Mouse (Mus musculus) bone marrow macrophage, adult 2 months (primary cell): ENCODE results near the gene Tpcn2. TPM values are rescaled to one million over a fixed set of nuclear protein-coding genes. Genes with fewer than 3 reads are reported as not detected.

Source experiments
- H3K27ac ChIP-seq: 2 replicates; pipeline ENCODE4 v1.5.1; 2012; ENCODE audit warnings: low read depth, low read length; ENCODE audit not compliant: insufficient read depth
- H3K4me1 ChIP-seq: 2 replicates; pipeline ENCODE4 v1.6.1; 2012; ENCODE audit warnings: low read length; ENCODE audit not compliant: control insufficient read depth, insufficient read depth
- H3K4me3 ChIP-seq: 2 replicates; pipeline ENCODE4 v1.5.1; 2012; ENCODE audit warnings: mild to moderate bottlenecking, low read length, moderate library complexity; ENCODE audit not compliant: insufficient read depth
- CTCF ChIP-seq: IDR thresholded peaks from 2 replicates; pipeline ENCODE4 v1.5.1; 2012; ENCODE audit warnings: low read depth, mild to moderate bottlenecking, low read length, moderate library complexity
- POLR2A ChIP-seq: IDR thresholded peaks from 2 replicates; pipeline ENCODE4 v1.6.1; 2012; ENCODE audit warnings: mild to moderate bottlenecking, low read depth, low read length, borderline replicate concordance
- polyA plus RNA-seq: library from polyadenylated mRNA; stranded (reverse); fragments of >200 nt; gene quantifications from 2 replicates; pipeline ENCODE4 v1.2.4, GENCODE M21; 2012; ENCODE audit not compliant: missing spikeins, insufficient read depth, insufficient read length

Gene Tpcn2
- polyA plus RNA-seq, 1 experiment: 51.0 TPM

DNA sequence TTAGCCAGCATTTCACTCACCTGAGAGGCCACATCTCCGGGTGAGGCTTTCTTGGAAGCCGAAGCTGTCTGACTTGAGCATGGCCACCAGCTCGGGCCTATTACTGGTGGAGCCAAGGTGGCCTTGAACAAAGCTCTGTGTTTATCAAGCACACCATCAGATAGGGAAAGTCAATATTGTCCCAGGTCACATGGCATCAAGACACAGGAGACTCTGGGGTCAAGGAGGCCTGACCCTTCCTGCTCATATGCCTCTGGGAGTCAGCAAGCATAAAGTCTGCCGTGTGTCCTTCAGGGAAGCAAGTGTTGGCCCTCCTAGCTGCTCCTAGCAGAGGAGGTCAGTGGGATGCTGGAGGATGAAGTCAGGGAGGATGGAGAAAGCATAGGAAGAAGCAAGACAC, 75.8 kb downstream of the Tpcn2 start, which contains the start of gene 1810010D01Rik:
Gene 1810010D01Rik (minus strand): TSS at position 114 of the 400 bp plus-strand sequence.
- Histone ChIP-seq H3K4me1 (peaks cover 18% of the 10 kb centered on the region), H3K27ac (no peak within 1 kb of the TSS), H3K4me3 (no peak within 1 kb of the TSS)
- no peak for TF ChIP-seq POLR2A
- TF ChIP-seq CTCF: no peak

GRCm38 (mm10) chr7:145206801-145207200, 77.0 kb downstream of the Tpcn2 start:
- Histone ChIP-seq H3K27ac (no peak overlapping the region), H3K4me3 (no peak overlapping the region), H3K4me1 (peaks cover 18% of the 10 kb centered on the region)
- no peak for TF ChIP-seq CTCF
- no peak for TF ChIP-seq POLR2A

DNA sequence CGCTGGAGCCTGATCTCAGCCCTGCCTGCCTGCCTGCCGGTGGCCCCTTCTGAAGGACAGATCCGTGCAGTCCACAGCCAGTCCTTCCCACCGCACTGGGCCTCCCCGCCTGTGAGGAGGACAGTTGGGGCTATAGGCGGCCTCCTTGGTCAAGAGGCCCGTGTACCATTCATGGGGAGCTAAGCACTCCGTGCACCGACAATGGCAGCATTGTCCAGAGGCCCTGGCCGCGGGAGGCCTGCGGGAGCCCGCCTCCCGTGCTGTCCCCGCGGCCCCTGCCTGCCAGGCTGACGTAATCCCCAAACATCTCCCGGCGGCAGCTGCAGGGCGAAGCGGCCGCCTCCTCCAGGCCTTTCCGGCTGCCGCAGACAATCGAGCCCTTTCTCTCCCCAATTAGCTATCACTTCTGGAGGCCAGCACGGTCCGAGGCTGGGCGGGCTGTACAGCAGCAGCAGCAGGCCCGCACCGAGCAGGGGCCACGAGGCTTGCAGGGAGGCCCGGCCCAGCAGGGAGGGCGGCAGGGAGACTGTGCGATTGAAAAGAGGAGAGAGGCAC, 77.7 kb downstream of the Tpcn2 start:
- H3K4me3 ChIP-seq: peak overlapping the region; percentile 28; the same call in 1 of the 2 replicates
- no peak for TF ChIP-seq POLR2A
- no peak for TF ChIP-seq CTCF
- H3K4me1 ChIP-seq: peaks cover 18% of the 10 kb centered on the region
- 0 out of 2 replicates have a peak overlapping the region, but pooled peaks have one; percentile 14 for H3K27ac ChIP-seq

DNA sequence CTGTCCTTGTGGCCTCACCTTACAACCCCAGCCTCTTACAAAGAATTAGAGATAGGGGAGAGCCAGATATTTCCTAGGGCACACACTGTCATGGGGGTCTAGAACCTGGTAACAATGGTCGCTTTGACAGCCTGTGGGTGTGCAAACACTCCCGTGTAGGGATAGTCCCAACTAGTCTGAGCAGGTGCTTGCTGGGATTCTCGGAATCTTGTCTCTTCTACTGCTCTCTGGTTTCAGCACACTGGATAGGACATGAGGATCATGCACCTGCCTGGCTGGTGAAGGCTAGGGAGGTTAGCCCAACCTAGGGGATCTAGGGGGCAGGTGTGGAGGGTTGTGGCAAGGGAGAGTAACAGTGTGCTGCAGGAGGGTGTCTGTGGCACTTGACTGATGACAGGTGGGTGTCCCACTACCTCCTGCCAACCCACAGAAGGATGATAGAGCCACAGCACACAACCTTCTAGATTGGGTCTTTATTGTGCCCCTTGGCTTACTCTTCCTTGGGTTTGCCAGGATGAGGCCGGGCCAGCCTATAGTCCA, 78.4 kb downstream of the Tpcn2 start:
- Histone ChIP-seq H3K4me1 (peaks cover 13% of the 10 kb centered on the region), H3K4me3 (no peak overlapping the region), H3K27ac (no peak overlapping the region)
- TF ChIP-seq CTCF: no peak
- TF ChIP-seq POLR2A: no peak

DNA sequence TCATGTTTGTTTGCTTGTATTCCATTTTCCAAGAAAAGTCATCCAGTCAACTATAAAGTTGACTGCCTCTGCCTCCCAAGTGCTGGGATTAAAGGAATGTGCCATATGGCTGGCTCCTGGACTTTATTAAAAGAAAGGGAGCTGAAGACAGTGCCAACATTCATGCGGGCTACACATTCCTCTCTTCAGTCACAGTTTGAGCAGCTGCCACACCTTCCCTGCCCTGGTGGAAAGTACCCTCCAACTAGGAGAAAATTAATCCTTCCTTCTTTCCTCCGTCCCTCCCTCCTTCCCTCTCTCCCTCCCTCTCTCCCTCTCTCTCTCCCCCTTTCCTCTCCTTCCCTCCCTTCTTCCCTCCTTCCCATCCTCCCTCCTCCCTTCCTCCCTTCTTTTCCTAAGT, 84.1 kb downstream of the Tpcn2 start:
- H3K4me1 ChIP-seq: peaks cover 47% of the 10 kb centered on the region
- H3K4me3 ChIP-seq: no peak overlapping the region
- H3K27ac ChIP-seq: no peak overlapping the region
- TF ChIP-seq CTCF (no peak), POLR2A (no peak)

DNA sequence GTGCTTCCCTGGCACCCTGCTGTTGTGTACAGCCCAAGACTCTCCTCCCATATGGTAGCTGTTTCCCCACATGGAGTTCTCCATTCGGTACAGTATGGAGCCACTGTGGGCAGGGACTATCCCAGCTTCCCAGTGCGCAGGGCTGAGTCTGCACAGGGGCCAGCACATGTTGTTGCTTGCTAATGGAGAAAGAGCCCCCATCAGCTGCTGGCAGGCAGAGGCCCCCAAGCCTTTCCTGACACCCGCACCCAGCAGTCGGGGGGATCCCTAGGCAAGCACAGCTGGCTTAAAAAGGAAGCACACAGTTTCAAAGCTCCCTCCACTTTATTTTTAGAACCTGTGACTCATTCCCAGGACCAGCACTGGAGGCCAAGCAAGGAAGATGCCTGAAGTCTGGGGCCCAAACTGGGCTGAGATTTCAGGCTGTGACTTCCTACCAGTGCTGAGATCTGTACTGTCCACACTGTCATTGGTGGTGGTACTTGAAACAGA, 85.5 kb downstream of the Tpcn2 start:
- no peak overlapping the region for H3K4me3 ChIP-seq
- peak overlapping the region; percentile 90 for H3K27ac ChIP-seq
- TF ChIP-seq CTCF (no peak), POLR2A (no peak)
- H3K4me1 ChIP-seq: peaks cover 59% of the 10 kb centered on the region

DNA sequence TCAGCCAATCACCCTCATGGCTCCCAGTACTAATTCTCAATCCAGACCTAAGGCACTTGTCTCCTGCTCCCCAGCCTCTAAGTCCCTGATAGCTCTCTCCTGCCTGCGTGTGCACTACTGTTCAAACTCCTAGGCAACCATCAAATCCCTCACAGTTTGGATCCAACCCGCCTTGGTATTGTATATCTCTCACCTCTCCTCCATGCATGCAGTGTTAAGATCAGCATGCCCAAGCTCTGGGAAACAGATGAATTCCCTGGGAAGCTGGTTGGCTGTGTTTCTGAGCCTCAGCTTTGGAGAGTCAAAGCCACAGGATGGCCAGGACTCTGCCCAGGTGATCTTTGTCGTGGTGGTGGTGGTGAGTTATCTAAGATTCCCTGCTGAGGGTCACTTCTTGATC, 86.1 kb downstream of the Tpcn2 start:
- Histone ChIP-seq H3K4me3 (no peak overlapping the region), H3K4me1 (peaks cover 60% of the 10 kb centered on the region), H3K27ac (peak overlapping the region; percentile 90)
- TF ChIP-seq CTCF (no peak), POLR2A (no peak)

- 0 out of 2 replicates have a peak overlapping the region, but pooled peaks have one; percentile 10 for H3K27ac ChIP-seq
- peaks cover 65% of the 10 kb centered on the region for H3K4me1 ChIP-seq
- H3K4me3 ChIP-seq: no peak overlapping the region
- TF ChIP-seq POLR2A (no peak), CTCF (no peak)
Measured at GRCm38 (mm10) chr7:145197042-145197441, 86.8 kb downstream of the Tpcn2 start.

- TF ChIP-seq CTCF: no peak
- TF ChIP-seq POLR2A: no peak
- no peak overlapping the region for H3K4me3 ChIP-seq
- H3K27ac ChIP-seq: no peak overlapping the region
- peaks cover 72% of the 10 kb centered on the region for H3K4me1 ChIP-seq
Measured at GRCm38 (mm10) chr7:145196340-145196739, 87.5 kb downstream of the Tpcn2 start.

- Histone ChIP-seq H3K4me1 (peaks cover 81% of the 10 kb centered on the region), H3K27ac (peak overlapping the region; percentile 64), H3K4me3 (no peak overlapping the region)
Measured at GRCm38 (mm10) chr7:145195186-145195927, 88.5 kb downstream of the Tpcn2 start.

More at GRCm38 (mm10) chr7:145195186-145195927, 88.5 kb downstream of the Tpcn2 start:
- TF ChIP-seq POLR2A (no peak), CTCF (no peak)
